Mouse (Mus musculus) olfactory bulb, adult 2 months (tissue): ENCODE results near the gene Thrb.

Experiments used
- CTCF ChIP-seq: fragments of 200-500 bp; IDR thresholded peaks from 2 replicates; pipeline ENCODE4 v1.5.1; 2012; ENCODE audit warnings: low read depth, mild to moderate bottlenecking, low read length, moderate library complexity; ENCODE audit not compliant: insufficient read depth
- POLR2A ChIP-seq: fragments of 200-500 bp; IDR thresholded peaks from 2 replicates; pipeline ENCODE4 v1.6.1; 2012; ENCODE audit warnings: mild to moderate bottlenecking, low read depth, low read length, moderate library complexity; ENCODE audit not compliant: insufficient read depth

- no peak for TF ChIP-seq CTCF
- no peak for TF ChIP-seq POLR2A
Measured at GRCm38 (mm10) chr14:17911157-17911556, 251.1 kb downstream of the Thrb start.
